Mouse (Mus musculus): ENCODE results near the gene Olfr683. TPM values are rescaled to one million over a fixed set of nuclear protein-coding genes. Genes with fewer than 3 reads are reported as not detected.

Gene Olfr683
- not detected for total RNA-seq (2023)

DNA sequence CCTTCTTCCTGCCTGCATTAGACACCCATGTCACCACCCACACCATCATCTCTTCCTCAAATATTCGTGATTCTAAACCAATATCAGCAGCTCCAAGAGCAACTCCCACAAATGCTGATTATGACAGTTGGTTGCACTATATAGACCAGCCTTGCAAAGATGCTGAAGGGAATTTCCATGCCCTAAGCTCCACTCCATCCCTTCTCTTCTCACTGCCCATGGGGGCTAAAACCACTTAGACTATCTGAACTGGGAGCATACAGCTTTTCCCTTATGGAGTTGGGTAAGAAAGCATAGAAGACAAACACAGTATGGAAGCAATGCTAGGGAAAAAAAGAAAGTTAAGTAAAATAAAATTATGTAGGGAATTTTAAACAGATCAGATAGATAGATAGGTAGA is at the start of gene Olfr683:
TSS of gene Olfr683 (minus strand) at position 101 of the 400 bp plus-strand sequence.

DNA sequence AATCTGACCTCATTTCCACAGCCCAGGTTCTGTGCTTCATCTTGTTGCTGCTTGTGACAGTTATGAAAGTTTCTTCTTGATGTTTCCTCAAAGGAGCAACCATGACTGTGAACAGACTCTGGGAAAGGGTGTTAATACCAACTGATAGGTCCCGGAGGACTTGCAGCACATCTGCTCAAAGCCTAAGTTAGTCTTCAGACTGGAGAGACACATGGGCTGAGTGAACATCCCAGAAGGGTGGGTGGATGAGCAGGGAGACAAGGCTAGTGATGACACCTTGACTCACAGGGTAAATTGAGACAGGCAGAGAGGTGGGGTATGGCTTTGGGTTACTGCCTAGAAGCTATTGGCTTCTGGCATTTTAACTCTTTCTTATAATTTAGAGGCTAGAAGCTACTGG is 39.1 kb upstream of the Olfr683 start, which contains the start of gene Olfr685:
TSS of gene Olfr685 (minus strand) at position 101 of the 400 bp plus-strand sequence.

DNA sequence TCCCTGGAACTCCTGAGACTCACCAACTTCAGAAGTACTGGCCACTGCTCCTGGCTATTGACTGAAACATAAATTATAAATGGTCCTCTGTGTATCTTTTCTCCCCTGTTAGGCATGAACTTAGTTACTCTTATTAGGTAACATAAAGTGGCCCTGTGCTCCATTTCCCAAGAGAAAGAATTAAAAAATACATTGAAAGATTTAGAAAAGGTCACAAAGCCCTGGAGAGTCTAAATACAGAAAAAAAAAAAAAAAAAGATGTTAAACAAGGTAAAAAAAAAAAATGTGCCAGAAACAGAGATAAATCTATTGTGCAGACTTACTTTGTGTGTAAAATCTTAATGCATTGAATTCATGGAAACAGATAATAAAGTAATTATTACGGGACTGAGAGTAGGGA is 16.7 kb upstream of the Olfr683 start, which contains the start of gene Olfr684:
TSS of gene Olfr684 (minus strand) at position 101 of the 400 bp plus-strand sequence.

DNA sequence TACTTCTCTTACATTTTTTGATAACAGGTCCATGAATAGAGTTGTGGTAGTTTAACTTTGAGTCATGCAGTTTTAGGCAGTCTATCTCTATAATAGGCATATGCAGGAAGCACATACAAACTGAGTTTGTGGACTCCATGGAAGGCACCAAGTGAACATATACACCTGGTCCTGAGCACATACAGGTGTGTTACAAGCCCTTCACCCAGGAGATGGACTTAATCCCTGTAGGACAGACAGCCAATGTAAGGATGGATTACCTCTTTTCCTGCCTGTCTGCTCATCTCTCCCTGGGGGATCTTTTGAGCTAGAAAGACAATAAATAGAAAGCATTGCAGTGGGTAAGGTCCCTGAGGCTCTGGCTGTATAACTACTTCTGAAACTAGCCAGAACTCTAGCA is 30.3 kb downstream of the Olfr683 start, which contains the start of gene Olfr681:
TSS of gene Olfr681 (plus strand) at position 301 of the 400 bp plus-strand sequence.

DNA sequence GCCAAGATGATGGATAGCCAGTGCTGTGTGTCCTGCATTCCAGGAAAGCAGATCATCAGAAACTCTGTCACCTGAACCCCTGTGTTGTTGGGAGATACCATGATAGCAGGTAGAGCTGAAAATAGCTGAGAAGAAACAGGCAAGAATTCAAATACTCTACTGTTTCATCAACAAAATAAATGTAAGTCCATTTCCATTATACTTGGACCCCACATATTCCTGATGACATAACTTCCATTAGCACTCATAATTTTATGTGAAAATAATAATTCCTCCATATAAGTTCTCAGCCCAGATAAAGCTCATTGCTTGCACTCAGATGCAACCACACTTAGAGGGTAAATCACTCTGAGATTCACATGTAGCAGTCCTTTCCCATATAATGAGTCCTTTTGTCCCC is 54.1 kb downstream of the Olfr683 start, which contains the start of gene Olfr680-ps1:
TSS of gene Olfr680-ps1 (minus strand) at position 101 of the 400 bp plus-strand sequence.

Other genes with a start within 250 kb of the Olfr683 start
- not detected for gene Olfr667, start 225.5 kb downstream of the Olfr683 start, total RNA-seq (2023)
- gene Olfr668, start 219.0 kb downstream of the Olfr683 start, total RNA-seq (2023): not detected
- gene Olfr669, start 212.8 kb downstream of the Olfr683 start, total RNA-seq (2023): not detected
- not detected for gene Olfr670, start 184.4 kb downstream of the Olfr683 start, total RNA-seq (2023)
- not detected for gene Olfr671, start 167.9 kb downstream of the Olfr683 start, total RNA-seq (2023)
- gene Olfr672, start 145.0 kb downstream of the Olfr683 start, total RNA-seq (2023): not detected
- gene Olfr675, start 118.6 kb downstream of the Olfr683 start, total RNA-seq (2023): not detected
- not detected for gene Olfr676, start 114.3 kb downstream of the Olfr683 start, total RNA-seq (2023)
- not detected for gene Olfr677, start 95.6 kb downstream of the Olfr683 start, total RNA-seq (2023)
- gene Olfr678, start 82.5 kb downstream of the Olfr683 start, total RNA-seq (2023): not detected
- gene Olfr679, start 65.8 kb downstream of the Olfr683 start, total RNA-seq (2023): not detected
- gene Olfr680-ps1, start 54.2 kb downstream of the Olfr683 start, total RNA-seq (2023): not detected
- not detected for gene Olfr681, start 30.2 kb downstream of the Olfr683 start, total RNA-seq (2023)
- not detected for gene Olfr684, start 16.6 kb upstream of the Olfr683 start, total RNA-seq (2023)
- gene Olfr685, start 39.0 kb upstream of the Olfr683 start, total RNA-seq (2023): not detected
- not detected for gene Olfr686, start 60.5 kb upstream of the Olfr683 start, total RNA-seq (2023)
- gene Olfr688, start 141.1 kb upstream of the Olfr683 start, total RNA-seq (2023): not detected
- not detected for gene Olfr689, start 164.2 kb upstream of the Olfr683 start, total RNA-seq (2023)
- gene Olfr690, start 187.1 kb upstream of the Olfr683 start, total RNA-seq (2023): not detected
- gene Olfr691, start 195.3 kb upstream of the Olfr683 start, total RNA-seq (2023): not detected
- gene Olfr692, start 221.2 kb upstream of the Olfr683 start, total RNA-seq (2023): not detected
- not detected for gene Gm5901, start 228.0 kb upstream of the Olfr683 start, total RNA-seq (2023)